In the genomic region with DNA sequence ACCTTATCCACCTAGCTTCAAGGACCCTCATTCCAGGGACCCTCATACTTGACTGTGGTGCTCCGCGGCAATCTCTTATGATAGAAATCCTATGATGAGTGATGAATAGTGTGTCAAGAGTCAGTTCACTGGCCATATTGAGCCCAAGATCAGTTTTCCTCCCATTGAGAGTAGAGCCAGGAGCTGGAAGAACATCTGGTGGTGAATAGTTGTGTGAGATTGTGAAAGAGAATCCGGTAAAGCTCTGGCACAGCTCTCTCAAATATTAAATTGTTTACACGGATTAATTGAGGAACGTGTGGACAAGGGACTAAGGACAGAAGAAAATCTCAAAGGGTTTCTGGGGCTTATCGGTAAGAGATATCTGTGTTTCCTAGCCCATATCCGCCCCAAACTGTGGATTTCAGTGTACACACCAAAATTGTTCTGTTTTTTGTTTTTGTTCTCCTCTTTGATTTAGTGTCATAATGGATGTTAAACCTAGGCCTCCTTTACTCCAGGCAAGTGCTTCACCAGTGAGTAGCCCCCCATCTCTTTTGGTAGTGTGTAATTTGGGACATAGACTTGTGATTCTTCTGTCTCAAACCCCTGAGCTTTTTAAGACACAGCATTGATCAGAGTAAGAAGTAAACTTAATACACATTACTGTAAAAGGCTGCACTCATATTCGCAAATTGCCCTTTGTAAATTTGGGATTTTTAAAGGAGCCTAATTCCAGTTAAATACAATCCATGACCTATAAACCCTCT, we compare ENCODE assay signal across 10 mouse cellular contexts. TPM values are rescaled to one million over a fixed set of nuclear protein-coding genes. Genes with fewer than 3 reads are reported as not detected.
DNase-seq lines count a peak whose midpoint lies in the region; ATAC-seq and TF ChIP-seq lines count a peak whose summit lies in the region.
"Had no signal": no experiment of that assay in that cellular context is flagged by ENCODE, and none has a peak within 500 bp of the region (broad histone marks: within the 10 kb centered on the region; RNA-seq: fewer than 3 reads in every experiment).

No protein-coding gene starts in this region.

- H3K9ac ChIP-seq in heart, embryonic 15.5 days: no peak overlapping the region
- H3K9ac ChIP-seq in liver, embryonic 16.5 days (ENCODE audit: low read depth, low read length): no peak overlapping the region

- H3K4me3 ChIP-seq in erythroblast, embryonic 14.5 days (replicated peaks): peak overlapping the region; percentile 67
- H3K4me3 ChIP-seq in E14TG2a.4 (replicated peaks; ENCODE audit: low read length): peak overlapping the region; percentile 84
- H3K4me3 ChIP-seq in heart, embryonic 15.5 days: peak overlapping the region; percentile 71
- peak overlapping the region; percentile 73 for H3K4me3 ChIP-seq in liver, embryonic 16.5 days (ENCODE audit: low read depth, low read length)

- peak overlapping the region; percentile 83 for H3K4me2 ChIP-seq in heart, embryonic 15.5 days
- H3K4me2 ChIP-seq in liver, embryonic 16.5 days (ENCODE audit: low read depth, low read length): peak overlapping the region; percentile 69

- H3K27me3 ChIP-seq in erythroblast, embryonic 14.5 days (ENCODE audit: control insufficient read depth): no peaks in the 10 kb centered on the region
- no peaks in the 10 kb centered on the region for H3K27me3 ChIP-seq in E14TG2a.4 (ENCODE audit: insufficient read depth, low read length)
- no peaks in the 10 kb centered on the region for H3K27me3 ChIP-seq in heart, embryonic 15.5 days
- no peaks in the 10 kb centered on the region for H3K27me3 ChIP-seq in liver, embryonic 16.5 days (ENCODE audit: control insufficient read depth, insufficient read depth, low read depth, low read length)

- ATAC-seq in erythroblast, adult 5-6 weeks (replicated peaks; ENCODE audit: low FRiP score, poor library complexity, severe bottlenecking): no peak
- ATAC-seq in heart, embryonic 15.5 days (replicated peaks; ENCODE audit: insufficient number of reproducible peaks, insufficient read depth, low FRiP score, low read depth): no peak
- no peak for ATAC-seq in liver, embryonic 16.5 days (ENCODE audit: low read depth)

- peak overlapping the region; percentile 89; the same call in 1 of the 2 replicates for H3K27ac ChIP-seq in heart, embryonic 15.5 days
- H3K27ac ChIP-seq in liver, embryonic 16.5 days (ENCODE audit: low read length): no peak overlapping the region

- no peaks in the 10 kb centered on the region for H3K36me3 ChIP-seq in erythroblast, embryonic 14.5 days (ENCODE audit: control insufficient read depth)
- H3K36me3 ChIP-seq in E14TG2a.4 (ENCODE audit: insufficient read depth, low read length): no peaks in the 10 kb centered on the region
- no peaks in the 10 kb centered on the region for H3K36me3 ChIP-seq in heart, embryonic 15.5 days
- H3K36me3 ChIP-seq in liver, embryonic 16.5 days (ENCODE audit: control insufficient read depth, insufficient read depth): no peaks in the 10 kb centered on the region

- no peak for DNase-seq in adrenal gland, adult 8-10 months
- no peak for DNase-seq in cerebellum, adult 8-10 months
- no peak for DNase-seq in thymus, postnatal 0 days (ENCODE audit: low spot score)

- 74% methylated on average over 8 of the region's 8 CpGs for WGBS in heart, embryonic 15.5 days
- WGBS in liver, embryonic 16.5 days (ENCODE audit: insufficient replicate concordance): 65% methylated on average over 8 of the region's 8 CpGs

- H3K4me1 ChIP-seq in erythroblast, embryonic 14.5 days (ENCODE audit: control insufficient read depth): peaks cover 2% of the 10 kb centered on the region
- H3K4me1 ChIP-seq in E14TG2a.4 (replicated peaks; ENCODE audit: low read depth, low read length): peaks cover 12% of the 10 kb centered on the region
- H3K4me1 ChIP-seq in heart, embryonic 15.5 days (replicated peaks): peaks cover 3% of the 10 kb centered on the region; the same call in 1 of the 2 replicates
- H3K4me1 ChIP-seq in liver, embryonic 16.5 days (ENCODE audit: control insufficient read depth, low read depth, low read length): no peaks in the 10 kb centered on the region; the same call in 1 of the 2 replicates

- peaks cover 7% of the 10 kb centered on the region for H3K9me3 ChIP-seq in erythroblast, embryonic 14.5 days (ENCODE audit: control insufficient read depth, low read length)
- H3K9me3 ChIP-seq in E14TG2a.4 (ENCODE audit: low read length): no peaks in the 10 kb centered on the region; the same call in 1 of the 2 replicates
- H3K9me3 ChIP-seq in heart, embryonic 15.5 days (replicated peaks): no peaks in the 10 kb centered on the region
- no peaks in the 10 kb centered on the region for H3K9me3 ChIP-seq in liver, embryonic 16.5 days (replicated peaks; ENCODE audit: control insufficient read depth, low read length)

- no peak for TF ChIP-seq CTCF in E14TG2a.4 (conservative IDR thresholded peaks at IDR 0.05; ENCODE audit: low read length)

RNA-seq across cellular contexts. Expression of gene Zfp273, which starts 0.4 kb away (rescaled TPM):
- polyA plus RNA-seq in erythroblast, embryonic 14.5 days (2012): not detected in 2 replicates
- total RNA-seq in erythroblast, adult 5-6 weeks (2015; ENCODE audit: low replicate concordance): 1.2 and 1.7 TPM in 2 replicates
- total RNA-seq in erythroblast, adult 5-6 weeks (2017; ENCODE audit: low replicate concordance): 0.17 and 4.0 TPM in 2 replicates
- polyA plus RNA-seq in heart, embryonic 15.5 days (2015; fragmentation: Nextera tagmentation; extraction: Ambion mirVana): 4.9 and 5.3 TPM in 2 replicates
- polyA plus RNA-seq in liver, embryonic 16.5 days (2015; fragmentation: Nextera tagmentation; extraction: Ambion mirVana): 1.0 and 1.1 TPM in 2 replicates
- total RNA-seq in adrenal gland, adult 8-10 months (2022): 1 to 10 TPM; 4.5 to 8.0 (median 7.4) TPM
- polyA plus RNA-seq in thymus, postnatal 0 days (2015; fragmentation: Nextera tagmentation; extraction: Ambion mirVana): 6.8 and 7.9 TPM in 2 replicates

RNA-seq across cellular contexts. Expression of gene Gm10037, which starts 17.8 kb away (rescaled TPM):
- not detected in 2 replicates for polyA plus RNA-seq in erythroblast, embryonic 14.5 days (2012)
- not detected in 2 replicates for total RNA-seq in erythroblast, adult 5-6 weeks (2015; ENCODE audit: low replicate concordance)
- total RNA-seq in erythroblast, adult 5-6 weeks (2017; ENCODE audit: low replicate concordance): not detected in 2 replicates
- 1.0 and 2.4 TPM in 2 replicates for polyA plus RNA-seq in heart, embryonic 15.5 days (2015; fragmentation: Nextera tagmentation; extraction: Ambion mirVana)
- 0.19 TPM in 1 of 2 replicates, not detected in the other for polyA plus RNA-seq in liver, embryonic 16.5 days (2015; fragmentation: Nextera tagmentation; extraction: Ambion mirVana)
- 1 to 10 TPM; 2.8 to 4.4 (median 3.1) TPM for total RNA-seq in adrenal gland, adult 8-10 months (2022)
- polyA plus RNA-seq in thymus, postnatal 0 days (2015; fragmentation: Nextera tagmentation; extraction: Ambion mirVana): 1.6 TPM in 2 replicates
- polyA plus RNA-seq: C2C12 had no signal

RNA-seq across cellular contexts. Expression of gene Zfp493, which starts 33.6 kb away (rescaled TPM):
- polyA plus RNA-seq in erythroblast, embryonic 14.5 days (2012): not detected in 2 replicates
- total RNA-seq in erythroblast, adult 5-6 weeks (2015; ENCODE audit: low replicate concordance): 5.0 TPM in 1 of 2 replicates, not detected in the other
- total RNA-seq in erythroblast, adult 5-6 weeks (2017; ENCODE audit: low replicate concordance): 0.34 TPM in 1 of 2 replicates, not detected in the other
- 1.2 and 1.3 TPM in 2 replicates for polyA plus RNA-seq in heart, embryonic 15.5 days (2015; fragmentation: Nextera tagmentation; extraction: Ambion mirVana)
- polyA plus RNA-seq in liver, embryonic 16.5 days (2015; fragmentation: Nextera tagmentation; extraction: Ambion mirVana): 0.33 and 0.46 TPM in 2 replicates
- 1 to 10 TPM; 2.3 to 4.2 (median 2.6) TPM for total RNA-seq in adrenal gland, adult 8-10 months (2022)
- 1.1 and 1.6 TPM in 2 replicates for polyA plus RNA-seq in thymus, postnatal 0 days (2015; fragmentation: Nextera tagmentation; extraction: Ambion mirVana)

RNA-seq across cellular contexts. Expression of gene BC048507, which starts 50.0 kb away (rescaled TPM):
- polyA plus RNA-seq in erythroblast, embryonic 14.5 days (2012): not detected in 2 replicates
- total RNA-seq in erythroblast, adult 5-6 weeks (2015; ENCODE audit: low replicate concordance): not detected in 2 replicates
- not detected in 2 replicates for total RNA-seq in erythroblast, adult 5-6 weeks (2017; ENCODE audit: low replicate concordance)
- not detected in 2 replicates for polyA plus RNA-seq in heart, embryonic 15.5 days (2015; fragmentation: Nextera tagmentation; extraction: Ambion mirVana)
- polyA plus RNA-seq in liver, embryonic 16.5 days (2015; fragmentation: Nextera tagmentation; extraction: Ambion mirVana): not detected in 2 replicates
- total RNA-seq in adrenal gland, adult 8-10 months (2022): not detected
- polyA plus RNA-seq in thymus, postnatal 0 days (2015; fragmentation: Nextera tagmentation; extraction: Ambion mirVana): not detected in 2 replicates
- polyA plus RNA-seq: C2C12; cerebellum, adult 2 months had no signal

RNA-seq across cellular contexts. Expression of gene Zfp85, which starts 58.1 kb away (rescaled TPM):
- polyA plus RNA-seq in erythroblast, embryonic 14.5 days (2012): not detected in 2 replicates
- total RNA-seq in erythroblast, adult 5-6 weeks (2015; ENCODE audit: low replicate concordance): 1.7 and 4.4 TPM in 2 replicates
- 0.09 and 2.5 TPM in 2 replicates for total RNA-seq in erythroblast, adult 5-6 weeks (2017; ENCODE audit: low replicate concordance)
- 2.8 and 3.0 TPM in 2 replicates for polyA plus RNA-seq in heart, embryonic 15.5 days (2015; fragmentation: Nextera tagmentation; extraction: Ambion mirVana)
- polyA plus RNA-seq in liver, embryonic 16.5 days (2015; fragmentation: Nextera tagmentation; extraction: Ambion mirVana): 0.81 and 0.93 TPM in 2 replicates
- 1 to 10 TPM; 3.8 to 7.0 (median 6.4) TPM for total RNA-seq in adrenal gland, adult 8-10 months (2022)
- polyA plus RNA-seq in thymus, postnatal 0 days (2015; fragmentation: Nextera tagmentation; extraction: Ambion mirVana): 7.8 and 8.5 TPM in 2 replicates
